Mouse (Mus musculus) MEL (cell line): ENCODE measurements around the gene Macf1. TPM values are rescaled to one million over a fixed set of nuclear protein-coding genes. Genes with fewer than 3 reads are reported as not detected.

ENCODE experiments used
- DNase-seq: peaks from one replicate; pipeline ENCODE4 v3.0.0; 2011; ENCODE audit warnings: low read depth, low spot score
- H3K27ac ChIP-seq: 2 replicates; pipeline ENCODE4 v1.5.1; 2012; ENCODE audit warnings: low read depth, mild to moderate bottlenecking, control low read depth, low read length, moderate library complexity; ENCODE audit not compliant: control insufficient read depth
- H3K27me3 ChIP-seq, 2 experiments: fragments of 150-350 bp in 1 of 2; sonication (generic) in 1 of 2; 2 replicates each; pipeline ENCODE4 v1.6.1; 2012; ENCODE audit warnings: low read length in 2 of 2, mild to moderate bottlenecking in 2 of 2, improper control_type of control experiment in 1 of 2, moderate library complexity in 1 of 2; ENCODE audit not compliant: insufficient read depth in 2 of 2, control insufficient read depth in 1 of 2
- H3K36me3 ChIP-seq, 2 experiments: 2 replicates each; pipeline ENCODE4 v1.6.1; 2012 to 2014; ENCODE audit warnings: low read length in 2 of 2, improper control_type of control experiment in 1 of 2, inconsistent platforms in 1 of 2, mild to moderate bottlenecking in 1 of 2; ENCODE audit not compliant: insufficient read depth in 2 of 2, control insufficient read depth in 1 of 2
- H3K4me1 ChIP-seq, 2 experiments: fragments of 150-350 bp in 1 of 2; sonication (generic) in 1 of 2; 2 replicates each; pipeline ENCODE4 v1.6.1; 2012; ENCODE audit warnings: low read length in 2 of 2, improper control_type of control experiment in 1 of 2, mild to moderate bottlenecking in 1 of 2; ENCODE audit not compliant: insufficient read depth in 2 of 2, control insufficient read depth in 1 of 2
- H3K4me3 ChIP-seq, 2 experiments: fragments of 150-350 bp in 1 of 2; sonication (generic) in 1 of 2; 2 replicates each; pipeline ENCODE4 v1.5.1; 2012; ENCODE audit warnings: low read depth in 2 of 2, low read length in 2 of 2, mild to moderate bottlenecking in 2 of 2, moderate library complexity in 2 of 2, control low read depth in 1 of 2, improper control_type of control experiment in 1 of 2; ENCODE audit not compliant: control insufficient read depth in 1 of 2, insufficient read depth in 1 of 2
- H3K79me2 ChIP-seq: 2 replicates; pipeline ENCODE4 v1.6.1; 2012; ENCODE audit warnings: mild to moderate bottlenecking, low read length, moderate library complexity; ENCODE audit not compliant: control insufficient read depth, poor library complexity, insufficient read depth
- H3K9ac ChIP-seq: 2 replicates; pipeline ENCODE4 v1.6.1; 2012; ENCODE audit warnings: low read depth, mild to moderate bottlenecking, control low read depth, low read length, moderate library complexity; ENCODE audit not compliant: control insufficient read depth, poor library complexity, severe bottlenecking
- H3K9me3 ChIP-seq: fragments of 150-350 bp; sonication (generic); replicated peaks from 2 replicates; pipeline ENCODE4 v1.6.1; 2012; ENCODE audit warnings: mild to moderate bottlenecking, low read length, improper control_type of control experiment, moderate library complexity; ENCODE audit not compliant: insufficient read depth
- CHD1 ChIP-seq: IDR thresholded peaks from 2 replicates; pipeline ENCODE4 v1.6.1; 2012; ENCODE audit warnings: low read depth, mild to moderate bottlenecking, inconsistent platforms, low read length, improper control_type of control experiment
- CTCF ChIP-seq, 3 experiments: IDR thresholded peaks in 2 of 3; conservative IDR thresholded peaks in 1 of 3; 2 replicates each; pipeline ENCODE4 v1.5.1; 2011 to 2012; ENCODE audit warnings: low read length in 3 of 3, low read depth in 2 of 3, mild to moderate bottlenecking in 2 of 3, improper control_type of control experiment in 1 of 3, inconsistent platforms in 1 of 3, mixed read lengths in 1 of 3, moderate library complexity in 1 of 3; ENCODE audit not compliant: control insufficient read depth in 1 of 3, insufficient read depth in 1 of 3, poor library complexity in 1 of 3, severe bottlenecking in 1 of 3
- E2F4 ChIP-seq: IDR thresholded peaks from 2 replicates; pipeline ENCODE4 v1.6.1; 2011; ENCODE audit warnings: low read depth, low read length, improper control_type of control experiment, borderline replicate concordance
- EP300 ChIP-seq, 2 experiments: IDR thresholded peaks; 2 replicates each; pipeline ENCODE4 v1.6.1; 2011; ENCODE audit warnings: improper control_type of control experiment in 2 of 2, low read length in 2 of 2, low read depth in 1 of 2, mild to moderate bottlenecking in 1 of 2
- ETS1 ChIP-seq: IDR thresholded peaks from 2 replicates; pipeline ENCODE4 v1.6.1; 2012; ENCODE audit warnings: low read depth, mild to moderate bottlenecking, inconsistent platforms, low read length, improper control_type of control experiment, moderate library complexity
- GABPA ChIP-seq: IDR thresholded peaks from 2 replicates; pipeline ENCODE4 v1.6.1; 2012; ENCODE audit warnings: low read depth, mild to moderate bottlenecking, inconsistent platforms, low read length, improper control_type of control experiment, moderate library complexity
- KAT2A ChIP-seq: conservative IDR thresholded peaks from 2 replicates; pipeline ENCODE4 v1.6.1; 2012; ENCODE audit warnings: low read depth, low read length, improper control_type of control experiment, inconsistent platforms
- MAFK ChIP-seq: IDR thresholded peaks from 2 replicates; pipeline ENCODE4 v1.6.1; 2011; ENCODE audit warnings: low read depth, mild to moderate bottlenecking, low read length, improper control_type of control experiment, borderline replicate concordance
- MAZ ChIP-seq: IDR thresholded peaks from 2 replicates; pipeline ENCODE4 v1.6.1; 2012; ENCODE audit warnings: low read depth, mild to moderate bottlenecking, inconsistent platforms, low read length, improper control_type of control experiment
- MEF2A ChIP-seq: IDR thresholded peaks from 2 replicates; pipeline ENCODE4 v1.6.1; 2014; ENCODE audit warnings: low read depth, mild to moderate bottlenecking, inconsistent platforms, low read length, improper control_type of control experiment; ENCODE audit not compliant: poor library complexity, insufficient replicate concordance, severe bottlenecking; ENCODE audit errors: extremely low read depth
- MXI1 ChIP-seq: IDR thresholded peaks from 2 replicates; pipeline ENCODE4 v1.6.1; 2011; ENCODE audit warnings: mild to moderate bottlenecking, low read depth, low read length, improper control_type of control experiment
- MYB ChIP-seq: IDR thresholded peaks from 2 replicates; pipeline ENCODE4 v1.6.1; 2011; ENCODE audit warnings: mild to moderate bottlenecking, low read depth, low read length, improper control_type of control experiment
- MYC ChIP-seq: IDR thresholded peaks from 2 replicates; pipeline ENCODE4 v1.6.1; 2011; ENCODE audit warnings: low read depth, mild to moderate bottlenecking, low read length, improper control_type of control experiment, moderate library complexity
- NELFE ChIP-seq: IDR thresholded peaks from 2 replicates; pipeline ENCODE4 v1.6.1; 2011; ENCODE audit warnings: low read depth, low read length, improper control_type of control experiment
- NRF1 ChIP-seq: IDR thresholded peaks from 2 replicates; pipeline ENCODE4 v1.6.1; 2014; ENCODE audit warnings: low read depth, mild to moderate bottlenecking, inconsistent platforms, low read length, improper control_type of control experiment, moderate library complexity; ENCODE audit not compliant: poor library complexity, insufficient read depth, severe bottlenecking
- POLR2A ChIP-seq, 2 experiments: IDR thresholded peaks; 2 replicates each; pipeline ENCODE4 v1.6.1; 2011 to 2012; ENCODE audit warnings: low read length in 2 of 2, mild to moderate bottlenecking in 2 of 2, control low read depth in 1 of 2, improper control_type of control experiment in 1 of 2, low read depth in 1 of 2, moderate library complexity in 1 of 2; ENCODE audit not compliant: control insufficient read depth in 1 of 2, insufficient read depth in 1 of 2, poor library complexity in 1 of 2
- POLR2AphosphoS2 ChIP-seq: IDR thresholded peaks from 2 replicates; pipeline ENCODE4 v1.6.1; 2011; ENCODE audit warnings: low read length, improper control_type of control experiment
- POLR2AphosphoS5 ChIP-seq: IDR thresholded peaks from 2 replicates; pipeline ENCODE4 v1.6.1; 2012; ENCODE audit warnings: low read depth, borderline replicate concordance, mild to moderate bottlenecking, inconsistent platforms, low read length, moderate library complexity, mixed read lengths
- RAD21 ChIP-seq: IDR thresholded peaks from 2 replicates; pipeline ENCODE4 v1.6.1; 2011; ENCODE audit warnings: mild to moderate bottlenecking, low read depth, low read length, improper control_type of control experiment
- SIN3A ChIP-seq: IDR thresholded peaks from 2 replicates; pipeline ENCODE4 v1.6.1; 2012; ENCODE audit warnings: low read length, improper control_type of control experiment, inconsistent platforms
- SMC3 ChIP-seq: IDR thresholded peaks from 2 replicates; pipeline ENCODE4 v1.6.1; 2011; ENCODE audit warnings: low read depth, low read length, improper control_type of control experiment
- TBP ChIP-seq: IDR thresholded peaks from 2 replicates; pipeline ENCODE4 v1.8.0; 2011; ENCODE audit warnings: low read depth, low read length, improper control_type of control experiment
- TCF12 ChIP-seq: IDR thresholded peaks from 2 replicates; pipeline ENCODE4 v1.6.1; 2014; ENCODE audit warnings: low read depth, mild to moderate bottlenecking, inconsistent platforms, low read length, improper control_type of control experiment, moderate library complexity
- USF2 ChIP-seq, 2 experiments: IDR thresholded peaks; 2 replicates each; pipeline ENCODE4 v1.6.1; 2011 to 2012; ENCODE audit warnings: improper control_type of control experiment in 2 of 2, low read length in 2 of 2, borderline replicate concordance in 1 of 2, inconsistent platforms in 1 of 2, low read depth in 1 of 2, mild to moderate bottlenecking in 1 of 2; ENCODE audit not compliant: insufficient read depth in 1 of 2
- ZC3H11A ChIP-seq: IDR thresholded peaks from 2 replicates; pipeline ENCODE4 v1.6.1; 2012; ENCODE audit warnings: low read depth, mild to moderate bottlenecking, inconsistent platforms, low read length, improper control_type of control experiment
- ZMIZ1 ChIP-seq: IDR thresholded peaks from 2 replicates; pipeline ENCODE4 v1.6.1; 2012; ENCODE audit warnings: low read depth, mild to moderate bottlenecking, inconsistent platforms, low read length, improper control_type of control experiment, moderate library complexity
- ZNF384 ChIP-seq: IDR thresholded peaks from 2 replicates; pipeline ENCODE4 v1.6.1; 2012; ENCODE audit warnings: low read depth, mild to moderate bottlenecking, inconsistent platforms, low read length, improper control_type of control experiment
- polyA plus RNA-seq, 2 experiments: library from polyadenylated mRNA; stranded (reverse) in 1 of 2; unstranded in 1 of 2; fragments of >175 nt in 1 of 2; fragments of >200 nt in 1 of 2; gene quantifications; 2 replicates each; pipeline versions ENCODE4 v1.2.1 to v1.2.4; 2012; ENCODE audit warnings: low replicate concordance in 2 of 2, low read depth in 1 of 2; ENCODE audit not compliant: insufficient read length in 2 of 2, insufficient read depth in 1 of 2, missing spikeins in 1 of 2
- total RNA-seq: library from RNA; depleted of rRNA; stranded (reverse); fragments of 300-350 nt; gene quantifications from 2 replicates; pipeline ENCODE4 v1.2.3, GENCODE M21; 2012

The Macf1 gene
- total and polyA plus RNA-seq, 3 experiments, result 18.5 to 71.4 (median 60.8) TPM

DNA sequence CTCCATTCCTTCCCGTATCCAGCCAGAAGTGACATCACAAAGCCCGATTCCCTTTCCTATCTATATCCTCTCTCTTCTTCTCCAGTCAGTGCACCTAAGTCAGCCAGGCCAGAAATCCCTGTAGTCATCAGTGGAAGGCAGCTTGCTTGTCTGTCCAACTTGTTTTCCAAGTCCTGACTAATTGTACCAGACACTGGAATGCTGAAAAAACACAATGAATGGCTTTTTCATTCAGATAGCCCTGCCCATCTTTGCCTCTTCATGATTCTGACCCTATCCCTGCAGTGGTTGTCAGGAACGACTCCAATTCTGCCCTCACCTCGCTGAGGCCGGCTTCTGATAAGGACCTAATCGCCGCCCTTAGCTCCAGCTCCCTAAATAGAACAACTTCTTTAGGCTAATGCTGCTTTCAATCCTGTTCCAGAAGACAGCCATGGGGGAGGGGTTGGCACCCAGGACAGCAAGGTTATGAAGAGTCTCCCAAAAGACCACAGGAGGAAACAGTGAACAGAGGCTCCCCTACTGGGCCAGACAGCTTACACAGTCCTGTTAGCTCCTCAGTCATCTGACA, 118.8 kb downstream of the Macf1 start:
- peak; percentile 55 for DNase-seq
- Histone ChIP-seq H3K27me3 (no peaks in the 10 kb centered on the region), H3K9ac (peak overlapping the region; percentile 21), H3K36me3 (peaks cover 0 to 15% of the 10 kb centered on the region in 2 experiments; a peak in 2 of 4 replicates), H3K79me2 (no peaks in the 10 kb centered on the region), H3K9me3 (no peaks in the 10 kb centered on the region), H3K4me1 (peaks cover 15 to 19% of the 10 kb centered on the region in 2 experiments), H3K27ac (no peak overlapping the region; the same call in 1 of the 2 replicates), H3K4me3 (peak overlapping the region; percentile 55 to 67)
- 0 out of 4 replicates have a peak, but pooled peaks of 1 of the 2 experiments have one; percentile 27 for TF ChIP-seq EP300 (IDR thresholded peaks at IDR 0.05; ENCODE audit: low read depth in 1 of 2, low read length in 2 of 2)
- TF ChIP-seq SIN3A, result 0 out of 2 replicates have a peak, but pooled peaks have one; percentile 22
- peak; percentile 73; the same call in 1 of the 2 replicates for TF ChIP-seq MEF2A
- no peak for TF ChIP-seq RAD21
- no peak for TF ChIP-seq E2F4
- no peak for TF ChIP-seq TBP
- no peak for TF ChIP-seq MXI1
- TF ChIP-seq NELFE, result no peak
- no peak for TF ChIP-seq GABPA
- no peak for TF ChIP-seq ZNF384

DNA sequence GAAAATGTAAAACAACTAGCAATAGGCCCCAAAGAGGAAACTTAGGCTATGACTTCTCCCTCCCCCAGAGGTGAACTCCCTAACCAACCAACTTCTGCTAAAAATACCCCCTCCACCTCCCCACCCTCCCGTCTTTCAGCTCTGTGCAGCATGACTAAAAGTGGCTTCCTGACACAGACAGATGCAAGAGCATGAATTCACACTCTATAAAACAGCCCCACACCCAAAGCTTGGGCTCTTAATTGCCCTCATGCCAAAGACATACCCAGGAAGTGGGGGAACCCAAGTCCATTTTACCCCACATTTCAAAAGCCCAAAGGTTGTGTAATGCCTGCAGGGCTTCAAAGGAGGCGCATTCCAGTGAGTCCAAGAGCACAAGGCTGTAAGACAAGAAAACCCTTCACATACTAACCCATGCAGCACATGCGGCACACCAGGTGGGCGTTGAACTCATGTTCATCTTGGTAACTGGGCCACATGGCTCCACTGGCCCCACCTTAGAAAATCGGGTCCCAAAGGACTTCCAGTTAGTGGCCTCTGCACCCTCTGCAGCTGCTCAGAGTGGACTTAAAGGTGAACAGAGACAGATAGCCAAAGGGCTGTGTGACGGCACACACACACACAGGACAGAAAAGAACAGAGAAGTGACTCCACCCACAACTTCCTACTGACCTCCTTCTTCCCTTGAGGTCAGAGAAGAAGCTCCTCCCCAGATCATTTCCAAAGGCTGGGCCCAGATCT, 119.9 kb downstream of the Macf1 start:
- Histone ChIP-seq H3K27ac (peak overlapping the region; percentile 68), H3K9ac (peak overlapping the region; percentile 71), H3K4me3 (peak overlapping the region; percentile 55 to 67)
- TF ChIP-seq MAFK (no peak), CTCF (IDR thresholded peaks at IDR 0.05 in 2 of 3, conservative IDR thresholded peaks at IDR 0.05 in 1 of 3; ENCODE audit: control insufficient read depth in 1 of 3, insufficient read depth in 1 of 3, low read depth in 2 of 3, low read length in 3 of 3, poor library complexity in 1 of 3, severe bottlenecking in 1 of 3) (no peak), ZMIZ1 (no peak), MXI1 (peak; percentile 82), TCF12 (no peak), CHD1 (no peak), MYC (peak; percentile 50; the same call in 1 of the 2 replicates), MAZ (peak; percentile 53; the same call in 1 of the 2 replicates), USF2 (IDR thresholded peaks at IDR 0.05; ENCODE audit: borderline replicate concordance in 1 of 2, insufficient read depth in 1 of 2, low read depth in 1 of 2, low read length in 2 of 2) (no peak), KAT2A (no peak), ZC3H11A (no peak), NELFE (peak; percentile 71), ZNF384 (no peak), NRF1 (no peak), POLR2AphosphoS2 (peak; percentile 35; the same call in 1 of the 2 replicates), POLR2AphosphoS5 (no peak), MYB (no peak), EP300 (IDR thresholded peaks at IDR 0.05; ENCODE audit: low read depth in 1 of 2, low read length in 2 of 2) (no peak), SIN3A (0 out of 2 replicates have a peak, but pooled peaks have one; percentile 56), E2F4 (no peak), ETS1 (0 out of 2 replicates have a peak, but pooled peaks have one; percentile 12), GABPA (no peak), POLR2A (IDR thresholded peaks at IDR 0.05; ENCODE audit: control insufficient read depth in 1 of 2, insufficient read depth in 1 of 2, low read depth in 1 of 2, low read length in 2 of 2, poor library complexity in 1 of 2) (peak; percentile 14 to 64; a peak in 1 of 4 replicates), SMC3 (no peak)

More for the DNA sequence above, 119.9 kb downstream of the Macf1 start:
- no peaks in the 10 kb centered on the region for H3K79me2 ChIP-seq
- peaks cover 0 to 15% of the 10 kb centered on the region in 2 experiments; a peak in 2 of 4 replicates for H3K36me3 ChIP-seq
- no peaks in the 10 kb centered on the region for H3K27me3 ChIP-seq
- peaks cover 15 to 19% of the 10 kb centered on the region in 2 experiments for H3K4me1 ChIP-seq
- H3K9me3 ChIP-seq, result no peaks in the 10 kb centered on the region
- peak; percentile 80 for DNase-seq
